ENCODE assay signal across 19 mouse cellular contexts in genomic region chr11:28533286-28533685, GRCm38 (mm10). TPM values are rescaled to one million over a fixed set of nuclear protein-coding genes. Genes with fewer than 3 reads are reported as not detected.
"Had no signal": no experiment of that assay in that cellular context is flagged by ENCODE, and none has a peak within 500 bp of the region (broad histone marks: within the 10 kb centered on the region; RNA-seq: fewer than 3 reads in every experiment).

No protein-coding gene starts in this region.

- DNase-seq: lung, adult 18-20 months; lung, embryonic 14.5 days; lung, postnatal 10 days; lung, postnatal 4 days; midbrain, embryonic 14.5 days; spleen, adult 18-20 months; thymus, adult 18-20 months; thymus, postnatal 14 days; thymus, postnatal 36 days had no signal

- H3K4me1 ChIP-seq: liver, embryonic 12.5 days; midbrain, embryonic 10.5 days; neural tube, embryonic 13.5 days; neural tube, embryonic 15.5 days had no signal

- H3K36me3 ChIP-seq: liver, embryonic 12.5 days; midbrain, embryonic 10.5 days; midbrain, embryonic 12.5 days; neural tube, embryonic 13.5 days; neural tube, embryonic 15.5 days had no signal

- ATAC-seq: liver, embryonic 12.5 days; midbrain, embryonic 16.5 days had no signal

- H3K27ac ChIP-seq: liver, embryonic 12.5 days; liver, embryonic 14.5 days; midbrain, embryonic 10.5 days; midbrain, embryonic 12.5 days; neural tube, embryonic 13.5 days; neural tube, embryonic 15.5 days had no signal

- H3K27me3 ChIP-seq: liver, embryonic 12.5 days; midbrain, embryonic 12.5 days; neural tube, embryonic 13.5 days; neural tube, embryonic 15.5 days had no signal

- H3K4me3 ChIP-seq: liver, embryonic 12.5 days; midbrain, embryonic 10.5 days; midbrain, embryonic 12.5 days; myocyte; neural tube, embryonic 13.5 days; neural tube, embryonic 15.5 days had no signal

RNA-seq across cellular contexts. Expression of gene Ccdc85a, which starts 50.8 kb away (rescaled TPM):
- total RNA-seq: megakaryocyte, adult 5-6 weeks; megakaryocyte-erythroid progenitor cell, adult 5-6 weeks had no signal
- polyA plus RNA-seq: myocyte had no signal
